Mouse (Mus musculus) WW6 (cell line): ENCODE measurements around the gene Clec1a.

Source experiments
- DNase-seq: peaks from one replicate; pipeline ENCODE4 v3.0.0-alpha.2; 2013; ENCODE audit warnings: low read depth, low spot score

Gene Clec1a

GRCm38 (mm10) chr6:129405999-129406398 is 45.8 kb downstream of the Clec1a start:
- DNase-seq, result no peak

DNA sequence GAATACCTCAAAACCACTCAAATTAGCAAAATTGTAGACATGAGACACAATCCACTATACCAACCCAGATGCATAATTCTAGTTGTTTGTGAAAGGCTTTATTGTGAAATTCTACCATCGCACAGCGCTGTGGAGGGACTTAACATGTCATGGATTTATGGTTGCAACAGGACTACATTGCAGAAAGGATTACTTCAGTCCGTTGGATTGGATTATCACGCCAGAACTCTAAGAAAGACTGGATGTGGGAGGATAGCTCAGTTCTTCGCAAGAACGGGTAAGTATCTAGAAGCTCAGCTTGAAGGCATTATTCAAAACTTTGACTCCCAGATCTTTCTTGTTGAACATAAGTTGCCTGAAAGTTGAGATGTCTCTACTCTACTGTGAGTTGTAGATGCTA is 48.4 kb downstream of the Clec1a start:
- DNase-seq, result no peak

- no peak for DNase-seq
These were observed 49.4 kb downstream of the Clec1a start for GRCm38 (mm10) chr6:129402404-129402803.

DNA sequence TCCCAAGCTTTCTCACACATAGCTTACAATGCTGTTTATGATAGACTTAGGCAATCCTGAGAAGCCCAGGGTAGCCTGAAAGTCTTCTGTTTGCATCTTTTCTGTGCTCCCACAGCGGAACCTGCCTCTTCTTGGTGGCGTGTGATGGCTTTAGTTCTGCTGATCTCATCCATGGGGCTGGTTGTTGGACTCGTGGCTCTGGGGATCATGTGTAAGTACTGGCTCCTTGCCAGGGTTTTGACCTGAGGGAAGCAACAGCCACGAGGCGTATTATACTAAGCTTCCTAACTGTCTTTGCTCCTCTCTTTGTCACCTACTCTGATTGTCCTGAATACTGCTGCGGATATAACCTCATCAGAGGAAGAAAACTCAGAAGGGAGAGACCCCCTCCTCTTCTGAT is 51.9 kb downstream of the Clec1a start:
- DNase-seq, result no peak

- no peak for DNase-seq
These were observed 54.8 kb downstream of the Clec1a start, which contains the start of gene Clec1b for GRCm38 (mm10) chr6:129396997-129397396. Clec1b (plus strand) TSS chr6:129397297.

DNA sequence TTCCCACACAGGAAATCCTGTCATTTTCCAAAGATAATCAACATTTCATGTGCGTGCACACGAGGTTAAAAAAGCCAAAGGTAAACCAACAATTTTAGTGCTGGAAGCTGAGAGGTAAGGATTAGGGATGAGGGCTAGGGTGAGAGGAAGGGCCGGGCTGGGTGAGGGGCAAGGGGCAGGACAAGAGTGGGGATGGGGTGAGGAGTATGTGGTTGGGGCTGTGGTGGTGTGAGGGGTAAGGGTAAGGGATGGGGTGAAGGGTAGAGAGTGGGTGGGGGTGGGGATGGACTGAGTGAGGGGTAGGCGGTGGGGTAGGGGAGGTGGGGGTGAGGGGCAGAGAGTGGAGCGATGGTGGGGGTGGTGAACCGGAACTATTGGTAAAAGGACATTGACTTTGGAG is 58.1 kb downstream of the Clec1a start:
- no peak for DNase-seq

DNA sequence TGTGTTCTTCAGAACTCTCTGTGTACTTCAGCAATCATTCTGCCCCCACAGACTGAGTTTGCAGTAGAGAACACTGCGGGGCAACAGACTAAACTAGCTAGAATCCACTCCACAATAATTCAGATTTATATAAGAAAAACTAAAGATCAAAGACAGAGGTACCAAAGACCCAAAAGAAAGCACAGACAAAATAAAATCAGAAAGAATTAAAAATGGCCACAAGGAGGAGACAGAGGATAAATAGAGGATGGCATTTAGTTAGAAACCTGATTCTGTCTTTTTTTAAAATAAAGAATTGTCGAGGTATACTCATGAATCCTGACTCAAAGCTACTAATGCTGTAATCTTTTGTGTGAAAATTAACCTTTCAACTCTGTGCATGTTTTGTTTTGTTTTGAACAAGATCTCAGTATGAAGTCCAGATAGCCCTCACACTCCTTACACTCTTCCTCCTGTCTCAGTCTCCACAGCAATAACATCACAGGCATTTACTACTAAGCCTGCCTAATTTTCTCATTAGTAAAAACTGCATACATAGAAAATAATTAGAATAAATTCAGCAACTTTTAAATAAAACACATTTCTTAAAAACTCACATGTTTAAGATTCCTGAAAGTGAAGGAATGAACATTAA is 58.6 kb downstream of the Clec1a start:
- DNase-seq, result no peak

DNA sequence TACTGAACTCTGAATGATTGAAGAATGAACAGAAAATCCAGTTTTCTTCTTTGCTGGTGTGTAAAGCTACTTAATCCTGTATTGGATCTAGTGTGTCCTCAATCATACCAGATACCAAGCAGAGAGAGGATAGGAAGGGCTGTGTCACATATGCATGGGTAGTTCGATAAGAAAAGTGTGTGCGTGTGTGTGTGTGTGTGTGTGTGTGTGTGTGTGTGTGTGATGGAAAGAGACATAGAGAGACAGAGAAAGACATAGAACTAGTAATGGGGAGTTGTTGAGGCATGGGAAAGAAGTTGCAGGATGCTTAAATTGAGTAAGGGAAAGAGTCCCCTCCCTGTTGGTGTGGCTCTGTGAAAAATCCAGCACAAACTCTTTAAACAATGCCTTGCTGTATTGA is 66.0 kb downstream of the Clec1a start, which contains the start of gene Clec12b:
TSS of gene Clec12b (minus strand) at position 101 of the 400 bp plus-strand sequence.
- no peak for DNase-seq

DNA sequence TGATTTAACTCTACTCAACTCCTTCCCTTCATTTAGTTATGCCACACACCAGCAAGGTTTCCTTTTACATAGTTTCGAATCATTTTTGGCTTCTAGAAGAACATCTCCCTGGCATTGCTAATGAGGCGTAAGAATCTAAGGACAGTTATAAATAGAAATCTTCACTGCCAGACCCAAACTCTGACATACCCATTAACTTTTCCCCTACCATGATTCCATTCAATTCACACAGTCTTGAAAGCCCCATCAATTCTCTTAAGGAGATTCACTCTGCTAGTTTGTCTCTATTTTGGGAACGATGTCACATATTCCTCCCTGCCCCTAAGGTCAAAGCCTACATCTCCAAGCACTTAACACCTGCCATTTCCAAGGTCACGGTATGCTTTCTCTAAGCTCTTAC is 66.8 kb downstream of the Clec1a start:
- DNase-seq, result no peak

- no peak for DNase-seq
These were observed 68.3 kb downstream of the Clec1a start for GRCm38 (mm10) chr6:129383466-129383865.

GRCm38 (mm10) chr6:129381736-129382135 is 70.1 kb downstream of the Clec1a start:
- DNase-seq, result no peak

DNA sequence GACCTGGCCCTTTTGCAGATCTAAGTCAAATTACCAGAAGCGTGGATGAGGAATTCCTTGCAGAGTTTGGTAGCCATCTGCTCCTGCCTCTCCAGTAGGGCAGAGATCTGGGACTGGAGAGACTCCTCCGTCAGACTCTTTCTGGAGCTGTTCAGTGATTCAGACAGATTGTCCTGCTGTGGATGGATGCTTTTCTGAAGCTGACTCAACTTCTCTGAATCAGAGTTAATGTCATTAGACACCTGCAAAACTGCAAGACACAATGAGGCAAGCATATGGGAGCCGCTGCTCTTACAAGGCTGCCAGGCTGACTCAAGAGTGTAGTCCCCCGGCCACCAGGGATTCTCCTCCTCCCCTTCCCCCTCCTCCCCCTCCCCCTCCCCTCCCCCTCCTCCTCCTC is 71.3 kb downstream of the Clec1a start:
- no peak for DNase-seq

DNA sequence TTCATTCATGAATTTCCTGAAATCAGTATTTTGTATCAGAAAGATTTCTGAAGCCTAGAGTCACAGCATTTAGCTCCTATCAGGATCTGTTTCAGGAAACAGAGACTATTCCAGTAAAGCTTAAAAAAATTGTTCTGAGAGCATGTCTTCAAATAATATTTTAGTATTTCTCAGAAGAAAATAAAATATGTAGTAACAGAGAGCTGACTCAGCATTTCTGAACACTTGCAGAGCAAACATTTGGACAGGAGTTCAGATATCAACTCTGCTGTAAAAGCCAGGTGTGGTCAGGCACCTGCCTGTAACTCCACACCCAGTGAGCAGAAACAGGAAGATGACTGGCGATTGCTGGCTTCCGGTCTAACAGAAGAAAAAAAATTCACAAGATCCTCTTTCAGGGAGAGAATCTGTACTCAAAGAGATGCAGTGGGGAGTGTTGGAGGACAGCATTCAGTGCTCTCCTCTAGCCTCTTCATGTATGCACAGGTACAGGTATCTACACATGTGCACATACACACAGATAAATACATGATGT is 76.8 kb downstream of the Clec1a start:
- DNase-seq, result no peak
